Mouse (Mus musculus) heart, adult 2 months (tissue): ENCODE measurements around the gene Polr2a.

ENCODE experiments used
- CTCF ChIP-seq: fragments of 200-600 bp; IDR thresholded peaks from 2 replicates; pipeline ENCODE4 v1.8.1; 2022; ENCODE audit warnings: antibody characterized with exemption, mild to moderate bottlenecking, moderate library complexity
- POLR2A ChIP-seq: fragments of 200-500 bp; IDR thresholded peaks from 2 replicates; pipeline ENCODE4 v1.6.1; 2011; ENCODE audit warnings: mild to moderate bottlenecking, low read depth, low read length, control low read depth; ENCODE audit not compliant: insufficient read depth

DNA sequence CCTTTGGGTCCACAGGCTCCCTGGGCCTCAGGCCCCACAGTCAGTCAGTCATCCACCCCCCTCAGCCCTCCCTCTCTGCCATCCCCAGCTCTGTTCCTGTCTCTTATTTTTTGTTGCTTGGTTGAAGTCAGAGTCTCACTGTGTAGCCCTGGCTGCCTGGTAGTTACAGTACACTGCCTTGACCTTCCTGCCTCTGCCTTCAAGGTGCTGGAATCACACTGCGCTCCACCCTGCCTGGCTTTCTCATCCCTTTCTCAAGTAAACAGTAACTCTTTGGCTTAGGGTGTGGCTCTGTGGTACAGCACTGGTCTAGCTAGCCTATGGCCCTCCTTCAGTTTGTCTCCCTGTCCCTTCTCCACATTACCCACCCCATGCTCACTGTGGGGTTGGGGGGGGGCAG lies 68.5 kb downstream of the Polr2a start:
- TF ChIP-seq POLR2A = 0 out of 2 replicates have a peak, but pooled peaks have one; percentile 5
- no peak for TF ChIP-seq CTCF
